In the genomic region with DNA sequence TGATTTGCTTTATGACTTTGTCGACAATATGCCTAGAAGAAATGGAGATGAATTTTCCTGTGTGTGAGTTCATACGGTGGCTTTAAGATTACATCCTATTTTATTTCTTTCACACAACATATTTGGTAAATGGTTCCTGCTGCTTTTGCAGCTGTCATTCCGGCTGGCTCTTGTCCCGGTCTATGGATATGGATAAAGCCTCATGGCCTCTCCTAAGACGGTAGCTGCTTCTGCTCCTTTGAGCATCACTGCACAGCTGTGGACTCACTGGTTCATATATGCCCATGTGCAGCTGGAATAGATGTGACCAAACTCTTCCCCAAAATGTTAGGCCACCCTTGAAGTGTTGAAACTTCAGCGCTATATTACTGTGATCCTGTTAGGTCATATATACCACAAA, we compare ENCODE assay signal across 18 mouse cellular contexts.
A peak's percentile ranks its signal among the peaks of the same experiment; 100 is the strongest.
DNase-seq lines count a peak whose midpoint lies in the region; ATAC-seq lines count a peak whose summit lies in the region.
"Had no signal": no experiment of that assay in that cellular context is flagged by ENCODE, and none has a peak within 500 bp of the region (broad histone marks: within the 10 kb centered on the region; RNA-seq: fewer than 3 reads in every experiment).

No protein-coding gene starts in this region.

- H3K27me3 ChIP-seq in limb, embryonic 13.5 days: no peaks in the 10 kb centered on the region
- H3K27me3 ChIP-seq in limb, embryonic 10.5 days (ENCODE audit: low read depth, poor library complexity, severe bottlenecking): no peaks in the 10 kb centered on the region
- H3K27me3 ChIP-seq: midbrain, embryonic 15.5 days had no signal

- DNase-seq in limb, embryonic 10.5 days (ENCODE audit: low spot score): no peak
- peak; percentile 55 to 67 for DNase-seq in cerebellum, adult 18-20 months
- DNase-seq in cerebellum, postnatal 10 days: peak; percentile 47 to 60
- DNase-seq in right cerebral cortex, adult 2 months (ENCODE audit: low spot score in 2 of 2): no peak
- DNase-seq in frontal cortex, postnatal 36 days (ENCODE audit: low spot score in 2 of 2): no peak
- DNase-seq: adrenal gland, postnatal 10 days; gastrocnemius, postnatal 36 days; heart, postnatal 36 days; kidney, adult 9 months; kidney, postnatal 14 days; lung, postnatal 4 days; thymus, adult 2 months; thymus, postnatal 4 days had no signal

- H3K9me3 ChIP-seq in limb, embryonic 13.5 days: no peaks in the 10 kb centered on the region
- no peaks in the 10 kb centered on the region for H3K9me3 ChIP-seq in limb, embryonic 10.5 days (replicated peaks)
- H3K9me3 ChIP-seq: forebrain, embryonic 10.5 days; midbrain, embryonic 15.5 days had no signal

- ATAC-seq in limb, embryonic 13.5 days (ENCODE audit: low FRiP score, low read depth): peak; percentile 66; the same call in 1 of the 2 replicates
- no peak for ATAC-seq in monocyte, adult 5-6 weeks (replicated peaks; ENCODE audit: insufficient number of reproducible peaks, low FRiP score, low TSS enrichment, poor library complexity, severe bottlenecking)
- ATAC-seq: midbrain, embryonic 15.5 days had no signal

- no peak overlapping the region for H3K9ac ChIP-seq in limb, embryonic 13.5 days
- H3K9ac ChIP-seq: hindbrain, embryonic 14.5 days; midbrain, embryonic 15.5 days had no signal

- H3K4me1 ChIP-seq in limb, embryonic 13.5 days: no peaks in the 10 kb centered on the region
- 0 out of 2 replicates have a peak, but pooled peaks cover 3% of the 10 kb centered on the region for H3K4me1 ChIP-seq in limb, embryonic 10.5 days
- H3K4me1 ChIP-seq: forebrain, embryonic 10.5 days; midbrain, embryonic 15.5 days had no signal

- no peak overlapping the region for H3K4me3 ChIP-seq in limb, embryonic 13.5 days
- no peak overlapping the region for H3K4me3 ChIP-seq in limb, embryonic 10.5 days
- H3K4me3 ChIP-seq: forebrain, embryonic 10.5 days; midbrain, embryonic 15.5 days had no signal

- H3K4me2 ChIP-seq in limb, embryonic 13.5 days (replicated peaks): no peak overlapping the region
- H3K4me2 ChIP-seq: hindbrain, embryonic 14.5 days; midbrain, embryonic 15.5 days had no signal

- WGBS in limb, embryonic 13.5 days: 83% methylated on average over 6 of the region's 6 CpGs
- 94% methylated on average over 6 of the region's 6 CpGs for WGBS in limb, embryonic 10.5 days

- no peaks in the 10 kb centered on the region for H3K36me3 ChIP-seq in limb, embryonic 13.5 days
- no peaks in the 10 kb centered on the region for H3K36me3 ChIP-seq in limb, embryonic 10.5 days
- H3K36me3 ChIP-seq: forebrain, embryonic 10.5 days; midbrain, embryonic 15.5 days had no signal

- no peak overlapping the region for H3K27ac ChIP-seq in limb, embryonic 13.5 days
- H3K27ac ChIP-seq in limb, embryonic 10.5 days: no peak overlapping the region
- H3K27ac ChIP-seq: forebrain, embryonic 10.5 days; hindbrain, embryonic 14.5 days; midbrain, embryonic 15.5 days had no signal

Comparison
In these comparisons a context has a peak if more than half of its experiments do, and no peak if none do; other contexts are left out.
1. DNase-seq: peak in cerebellum, adult 18-20 months (2 of 2) and cerebellum, postnatal 10 days (2 of 2); none in limb, embryonic 10.5 days (single experiment), right cerebral cortex, adult 2 months (0 of 2) and frontal cortex, postnatal 36 days (0 of 2).